Mouse (Mus musculus): ENCODE results near the gene Erich6b. TPM values are rescaled to one million over a fixed set of nuclear protein-coding genes. Genes with fewer than 3 reads are reported as not detected.

Erich6b gene
- polyA plus RNA-seq, 1 experiment from 2014 or later, result not detected

DNA sequence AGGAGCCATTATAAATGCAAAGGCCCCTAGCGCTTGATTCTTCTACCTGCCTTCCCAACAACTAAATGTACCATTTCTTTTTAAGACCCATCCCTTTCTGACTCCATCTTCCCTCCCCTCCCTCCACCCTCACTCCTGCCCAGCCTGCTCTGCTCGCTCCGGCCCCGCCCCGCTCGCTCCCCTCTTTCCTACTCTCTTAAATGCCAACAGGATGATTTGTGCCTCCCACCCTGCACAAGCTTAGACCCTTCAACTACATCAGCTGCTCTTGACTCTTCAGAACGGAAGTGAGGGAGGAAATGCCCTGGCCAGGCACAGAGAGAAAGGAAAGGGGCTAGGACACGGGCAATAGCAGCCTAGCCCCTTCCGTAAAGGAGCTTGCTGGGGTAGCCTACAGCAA is 4.0 kb downstream of the Erich6b start:
- no peaks in the 10 kb centered on the region for H3K27me3 ChIP-seq
- no peak for ATAC-seq (ENCODE audit: insufficient number of reproducible peaks, insufficient read depth, low FRiP score, low TSS enrichment, low read depth)
- no peaks in the 10 kb centered on the region for H3K9me3 ChIP-seq
- H3K4me2 ChIP-seq, result no peak overlapping the region
- no peak overlapping the region for H3K4me3 ChIP-seq (replicated peaks)
- H3K27ac ChIP-seq, result no peak overlapping the region
- 0 out of 2 replicates have a peak, but pooled peaks cover 11% of the 10 kb centered on the region for H3K4me1 ChIP-seq (replicated peaks)
- H3K9ac ChIP-seq (replicated peaks), result no peak overlapping the region
- no peaks in the 10 kb centered on the region for H3K36me3 ChIP-seq
- 47% methylated on average over 9 of the region's 9 CpGs for WGBS

GRCm38 (mm10) chr14:75646968-75647829 is 5.1 kb downstream of the Erich6b start:
- H3K27me3 ChIP-seq, result no peaks in the 10 kb centered on the region
- H3K9ac ChIP-seq (replicated peaks), result no peak overlapping the region
- H3K4me2 ChIP-seq, result no peak overlapping the region
- H3K27ac ChIP-seq, result 0 out of 2 replicates have a peak overlapping the region, but pooled peaks have one; percentile 17
- H3K9me3 ChIP-seq, result no peaks in the 10 kb centered on the region
- no peaks in the 10 kb centered on the region for H3K36me3 ChIP-seq
- no peak for ATAC-seq (ENCODE audit: insufficient number of reproducible peaks, insufficient read depth, low FRiP score, low TSS enrichment, low read depth)
- WGBS, result 72% methylated on average over 20 of the region's 20 CpGs
- no peak overlapping the region for H3K4me3 ChIP-seq (replicated peaks)
- 0 out of 2 replicates have a peak, but pooled peaks cover 8% of the 10 kb centered on the region for H3K4me1 ChIP-seq (replicated peaks)

DNA sequence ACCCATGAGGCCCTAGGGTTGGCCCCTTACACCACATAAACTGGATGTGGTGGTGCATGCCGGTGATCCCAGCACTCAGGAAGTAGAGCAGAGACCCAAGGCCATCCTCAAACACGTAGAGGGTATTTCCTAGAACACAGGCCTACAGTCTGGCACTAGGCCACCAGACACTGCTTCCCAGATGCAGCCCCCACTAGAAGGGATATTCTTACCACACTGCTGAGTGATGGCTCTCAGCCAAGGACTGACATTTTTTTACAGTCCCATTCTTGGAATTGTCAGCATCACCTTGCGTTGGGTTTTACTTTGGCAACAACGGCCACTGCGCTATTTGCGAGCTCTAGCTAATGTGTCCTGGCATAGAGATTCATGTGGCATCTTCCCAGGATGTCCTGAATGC is 18.9 kb downstream of the Erich6b start:
- no peaks in the 10 kb centered on the region for H3K36me3 ChIP-seq
- H3K9ac ChIP-seq (replicated peaks), result no peak overlapping the region
- no peak overlapping the region for H3K27ac ChIP-seq
- no peak overlapping the region for H3K4me2 ChIP-seq
- ATAC-seq (ENCODE audit: insufficient number of reproducible peaks, insufficient read depth, low FRiP score, low TSS enrichment, low read depth), result no peak
- no peaks in the 10 kb centered on the region for H3K4me1 ChIP-seq (replicated peaks)
- no peaks in the 10 kb centered on the region for H3K9me3 ChIP-seq
- H3K27me3 ChIP-seq, result no peaks in the 10 kb centered on the region
- no peak overlapping the region for H3K4me3 ChIP-seq (replicated peaks)
- WGBS, result 83% methylated on average over 6 of the region's 6 CpGs

DNA sequence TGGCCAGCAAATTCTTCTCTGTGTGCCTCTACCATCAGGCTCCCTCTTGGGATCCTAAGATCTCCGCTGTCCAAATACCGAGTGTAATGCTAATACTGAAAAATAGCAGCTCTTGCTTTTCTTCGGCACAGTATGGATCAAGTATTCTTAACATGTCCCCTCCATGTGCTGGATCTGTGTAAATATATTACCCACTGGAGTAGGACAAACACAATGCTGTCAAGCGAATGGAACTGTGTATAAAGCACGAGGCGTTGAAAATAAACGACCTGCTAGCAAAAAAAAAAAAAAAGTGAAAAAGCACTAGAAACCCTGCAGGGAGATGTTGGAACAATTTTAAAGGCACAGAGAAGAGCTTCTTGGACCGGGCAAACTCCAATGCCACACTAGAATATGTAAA is 19.5 kb downstream of the Erich6b start:
- 71% methylated on average over 8 of the region's 8 CpGs for WGBS
- no peak overlapping the region for H3K4me2 ChIP-seq
- no peak overlapping the region for H3K9ac ChIP-seq (replicated peaks)
- H3K36me3 ChIP-seq, result no peaks in the 10 kb centered on the region
- H3K27ac ChIP-seq, result no peak overlapping the region
- H3K27me3 ChIP-seq, result no peaks in the 10 kb centered on the region
- H3K4me1 ChIP-seq (replicated peaks), result no peaks in the 10 kb centered on the region
- ATAC-seq (ENCODE audit: insufficient number of reproducible peaks, insufficient read depth, low FRiP score, low TSS enrichment, low read depth), result no peak
- H3K9me3 ChIP-seq, result no peaks in the 10 kb centered on the region
- no peak overlapping the region for H3K4me3 ChIP-seq (replicated peaks)

DNA sequence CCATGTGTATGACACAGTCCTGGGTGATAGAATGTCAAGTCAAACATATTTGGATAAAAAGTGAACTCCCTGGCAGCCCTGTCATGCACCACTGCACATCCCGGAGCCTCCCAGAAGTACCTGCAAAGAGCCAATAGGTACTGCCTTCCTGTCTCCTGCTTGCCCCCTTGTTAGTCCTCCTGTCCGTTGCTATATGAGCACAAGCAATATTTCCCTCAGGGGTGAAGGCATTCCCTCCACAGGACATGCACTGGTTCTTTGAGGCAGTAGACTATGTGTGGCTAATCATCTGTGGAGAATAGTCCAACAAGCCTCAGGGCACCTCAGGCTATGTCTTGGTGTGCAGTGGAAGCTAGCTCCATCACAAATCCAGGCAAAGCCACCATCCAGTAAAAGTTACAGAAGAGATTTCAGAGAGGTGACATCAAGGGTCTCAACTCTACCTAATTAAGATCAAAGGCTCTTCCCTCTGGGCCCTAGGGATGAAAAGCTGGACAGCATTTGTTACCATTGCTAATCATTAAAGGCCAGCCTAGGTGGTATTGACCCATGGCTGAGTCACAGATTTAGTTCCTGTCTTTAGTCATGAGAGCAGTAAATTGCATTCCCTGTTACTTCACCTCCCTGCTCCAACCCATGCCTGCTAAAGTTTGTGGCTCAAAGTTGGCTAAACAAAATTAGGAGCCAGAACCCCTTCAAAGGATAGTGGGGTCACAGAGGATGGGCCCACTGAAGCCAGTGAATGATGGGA is 23.5 kb downstream of the Erich6b start:
- H3K9ac ChIP-seq (replicated peaks), result no peak overlapping the region
- H3K27ac ChIP-seq, result no peak overlapping the region
- 76% methylated on average over 2 of the region's 2 CpGs for WGBS
- H3K27me3 ChIP-seq, result no peaks in the 10 kb centered on the region
- H3K36me3 ChIP-seq, result no peaks in the 10 kb centered on the region
- no peaks in the 10 kb centered on the region for H3K9me3 ChIP-seq
- H3K4me2 ChIP-seq, result no peak overlapping the region
- no peak overlapping the region for H3K4me3 ChIP-seq (replicated peaks)
- H3K4me1 ChIP-seq (replicated peaks), result no peaks in the 10 kb centered on the region
- no peak for ATAC-seq (ENCODE audit: insufficient number of reproducible peaks, insufficient read depth, low FRiP score, low TSS enrichment, low read depth)

DNA sequence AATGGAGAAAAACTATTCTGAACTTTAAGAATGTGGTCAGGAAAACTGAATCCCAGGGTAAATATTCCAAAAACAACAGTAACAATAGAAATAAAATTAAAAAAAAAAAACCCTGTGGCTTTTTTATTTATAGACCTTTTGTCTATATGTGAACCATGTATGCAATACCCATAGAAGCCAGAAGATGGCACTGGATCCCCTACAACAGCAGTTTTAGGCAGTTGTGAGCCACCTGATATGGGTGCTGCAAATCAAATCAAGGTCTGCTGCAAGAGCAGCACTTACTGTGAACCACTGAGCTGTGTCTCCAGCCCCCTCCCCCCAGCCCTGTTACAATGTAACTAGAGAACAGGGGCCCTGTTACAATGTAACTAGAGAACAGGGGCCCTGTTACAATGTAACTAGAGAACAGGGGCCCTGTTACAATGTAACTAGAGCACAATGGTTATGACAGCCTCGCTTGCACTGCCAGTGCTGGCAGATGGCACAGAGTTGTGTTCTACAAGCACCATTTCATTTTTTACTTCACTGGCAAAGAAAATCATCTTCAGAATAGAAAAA is 27.1 kb downstream of the Erich6b start:
- Histone ChIP-seq H3K27ac (no peak overlapping the region), H3K9me3 (no peaks in the 10 kb centered on the region), H3K4me3 (replicated peaks) (no peak overlapping the region), H3K4me1 (replicated peaks) (no peaks in the 10 kb centered on the region), H3K9ac (replicated peaks) (no peak overlapping the region), H3K4me2 (no peak overlapping the region), H3K36me3 (no peaks in the 10 kb centered on the region), H3K27me3 (no peaks in the 10 kb centered on the region)
- no peak for ATAC-seq (ENCODE audit: insufficient number of reproducible peaks, insufficient read depth, low FRiP score, low TSS enrichment, low read depth)
- 70% methylated on average over 1 of the region's 1 CpGs for WGBS

DNA sequence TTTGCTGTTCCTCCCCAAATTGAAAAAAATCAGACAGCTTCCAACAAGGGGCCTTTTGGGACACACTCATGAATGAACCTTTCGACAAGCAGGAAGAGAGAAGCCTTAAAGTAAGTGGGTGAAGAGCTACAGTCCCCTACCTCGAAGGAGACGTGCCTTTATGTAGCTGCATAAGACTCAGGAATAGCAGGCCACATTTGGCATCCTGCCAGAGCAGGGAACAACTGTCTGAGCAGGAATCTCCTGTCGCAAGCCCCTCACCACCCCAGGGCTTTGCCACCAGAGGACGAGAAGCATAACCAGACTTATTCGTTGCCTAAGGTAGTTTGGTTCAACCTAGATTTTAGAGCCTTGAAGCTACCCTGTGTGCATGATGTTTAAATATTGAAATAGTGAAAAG is 34.3 kb downstream of the Erich6b start:
- ATAC-seq (ENCODE audit: insufficient number of reproducible peaks, insufficient read depth, low FRiP score, low TSS enrichment, low read depth), result no peak
- Histone ChIP-seq H3K27me3 (no peaks in the 10 kb centered on the region), H3K4me3 (replicated peaks) (no peak overlapping the region), H3K4me2 (no peak overlapping the region), H3K27ac (no peak overlapping the region), H3K9ac (replicated peaks) (no peak overlapping the region), H3K9me3 (no peaks in the 10 kb centered on the region), H3K4me1 (replicated peaks) (no peaks in the 10 kb centered on the region), H3K36me3 (no peaks in the 10 kb centered on the region)
- WGBS, result 59% methylated on average over 6 of the region's 6 CpGs

- H3K9ac ChIP-seq (replicated peaks), result no peak overlapping the region
- H3K4me3 ChIP-seq (replicated peaks), result no peak overlapping the region
- H3K27ac ChIP-seq, result no peak overlapping the region
- H3K27me3 ChIP-seq, result no peaks in the 10 kb centered on the region
- H3K36me3 ChIP-seq, result no peaks in the 10 kb centered on the region
- H3K9me3 ChIP-seq, result no peaks in the 10 kb centered on the region
- 93% methylated on average over 2 of the region's 2 CpGs for WGBS
- ATAC-seq (ENCODE audit: insufficient number of reproducible peaks, insufficient read depth, low FRiP score, low TSS enrichment, low read depth), result no peak
- no peak overlapping the region for H3K4me2 ChIP-seq
- no peaks in the 10 kb centered on the region for H3K4me1 ChIP-seq (replicated peaks)
These were observed 48.4 kb downstream of the Erich6b start for GRCm38 (mm10) chr14:75690428-75690827.

DNA sequence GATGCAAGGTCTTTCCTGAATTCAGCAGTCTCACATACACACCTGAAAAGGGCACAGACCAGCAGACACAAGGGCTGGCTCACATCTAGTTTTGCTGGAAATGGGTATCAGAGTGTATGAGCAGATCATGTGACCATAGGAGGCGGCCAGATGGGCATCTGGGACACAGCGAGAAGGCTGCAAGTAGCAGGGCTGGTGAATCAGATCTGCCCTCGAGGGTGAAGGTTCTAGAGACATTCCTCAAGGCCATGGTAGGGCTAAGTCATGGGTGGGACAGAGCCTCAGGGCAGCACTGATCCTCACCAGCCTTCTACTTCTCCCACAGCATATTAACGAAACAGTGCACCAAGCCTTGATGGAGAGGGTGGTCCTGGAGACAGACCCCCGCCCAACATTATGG is 54.0 kb downstream of the Erich6b start:
- H3K27ac ChIP-seq, result no peak overlapping the region
- no peaks in the 10 kb centered on the region for H3K9me3 ChIP-seq
- H3K27me3 ChIP-seq, result no peaks in the 10 kb centered on the region
- no peak overlapping the region for H3K4me3 ChIP-seq (replicated peaks)
- no peak overlapping the region for H3K9ac ChIP-seq (replicated peaks)
- peaks cover 2% of the 10 kb centered on the region for H3K36me3 ChIP-seq
- ATAC-seq (ENCODE audit: insufficient number of reproducible peaks, insufficient read depth, low FRiP score, low TSS enrichment, low read depth), result no peak
- H3K4me1 ChIP-seq (replicated peaks), result no peaks in the 10 kb centered on the region
- 81% methylated on average over 5 of the region's 5 CpGs for WGBS
- H3K4me2 ChIP-seq, result no peak overlapping the region

DNA sequence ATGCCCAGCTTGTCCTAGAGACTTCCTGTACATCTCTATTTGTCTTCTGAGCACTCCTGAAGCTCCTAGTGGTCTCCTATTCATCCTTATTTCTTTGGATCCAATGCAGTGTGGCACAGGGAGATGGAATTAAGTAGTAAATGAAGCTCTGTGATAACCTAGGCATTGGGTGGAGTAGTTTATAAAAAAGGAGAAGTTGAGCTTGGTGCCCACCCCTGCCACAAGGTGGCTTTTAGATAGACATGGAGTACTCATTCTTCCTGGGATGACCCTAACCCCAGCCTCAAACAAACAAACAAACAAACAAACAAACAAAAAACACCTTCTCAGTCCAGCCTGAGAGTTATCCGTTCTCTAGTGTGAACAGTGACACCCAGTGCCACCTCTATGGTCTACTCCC is 55.9 kb downstream of the Erich6b start:
- WGBS, result 78% methylated on average over 1 of the region's 1 CpGs
- no peak overlapping the region for H3K4me2 ChIP-seq
- ATAC-seq (ENCODE audit: insufficient number of reproducible peaks, insufficient read depth, low FRiP score, low TSS enrichment, low read depth), result no peak
- peaks cover 17% of the 10 kb centered on the region for H3K36me3 ChIP-seq
- H3K27ac ChIP-seq, result no peak overlapping the region
- no peak overlapping the region for H3K4me3 ChIP-seq (replicated peaks)
- no peaks in the 10 kb centered on the region for H3K27me3 ChIP-seq
- H3K9me3 ChIP-seq, result no peaks in the 10 kb centered on the region
- H3K9ac ChIP-seq (replicated peaks), result no peak overlapping the region
- H3K4me1 ChIP-seq (replicated peaks), result no peaks in the 10 kb centered on the region

DNA sequence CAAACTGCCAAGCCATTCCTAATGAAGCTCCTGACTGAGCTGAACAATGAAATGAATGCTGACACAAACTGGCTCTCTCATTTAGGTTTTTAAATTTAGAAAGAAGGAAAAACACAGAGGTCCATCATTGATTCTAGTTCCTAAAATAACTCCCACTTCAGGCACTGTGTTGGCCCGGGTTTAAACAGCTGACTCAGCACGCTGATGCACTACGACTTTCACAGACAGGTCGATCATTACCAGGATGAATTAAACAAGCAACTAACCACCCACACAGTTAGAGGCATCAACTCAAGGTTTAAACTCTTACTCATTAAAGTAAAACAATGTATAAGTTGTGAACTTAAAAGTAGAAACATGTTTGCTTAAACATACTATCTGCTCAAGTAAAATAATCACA is 64.6 kb downstream of the Erich6b start:
- H3K9ac ChIP-seq (replicated peaks), result no peak overlapping the region
- WGBS, result 96% methylated on average over 4 of the region's 4 CpGs
- peaks cover 90% of the 10 kb centered on the region for H3K36me3 ChIP-seq
- H3K9me3 ChIP-seq, result no peaks in the 10 kb centered on the region
- no peak overlapping the region for H3K4me3 ChIP-seq (replicated peaks)
- no peaks in the 10 kb centered on the region for H3K27me3 ChIP-seq
- no peaks in the 10 kb centered on the region for H3K4me1 ChIP-seq (replicated peaks)
- no peak for ATAC-seq (ENCODE audit: insufficient number of reproducible peaks, insufficient read depth, low FRiP score, low TSS enrichment, low read depth)
- H3K27ac ChIP-seq, result no peak overlapping the region
- H3K4me2 ChIP-seq, result no peak overlapping the region

Measured in limb, embryonic 12.5 days (tissue).